Mouse (Mus musculus): Measurements from ENCODE around the gene Syngr4. TPM values are rescaled to one million over a fixed set of nuclear protein-coding genes. Genes with fewer than 3 reads are reported as not detected.
"Not testable (repeated sequence)": the region's sequence is repeated elsewhere in the genome, so short reads cannot be mapped to it uniquely, and the experiment has no call there.

Syngr4 gene
- total RNA-seq, 2 experiments from 2014 or later, result not detected

DNA sequence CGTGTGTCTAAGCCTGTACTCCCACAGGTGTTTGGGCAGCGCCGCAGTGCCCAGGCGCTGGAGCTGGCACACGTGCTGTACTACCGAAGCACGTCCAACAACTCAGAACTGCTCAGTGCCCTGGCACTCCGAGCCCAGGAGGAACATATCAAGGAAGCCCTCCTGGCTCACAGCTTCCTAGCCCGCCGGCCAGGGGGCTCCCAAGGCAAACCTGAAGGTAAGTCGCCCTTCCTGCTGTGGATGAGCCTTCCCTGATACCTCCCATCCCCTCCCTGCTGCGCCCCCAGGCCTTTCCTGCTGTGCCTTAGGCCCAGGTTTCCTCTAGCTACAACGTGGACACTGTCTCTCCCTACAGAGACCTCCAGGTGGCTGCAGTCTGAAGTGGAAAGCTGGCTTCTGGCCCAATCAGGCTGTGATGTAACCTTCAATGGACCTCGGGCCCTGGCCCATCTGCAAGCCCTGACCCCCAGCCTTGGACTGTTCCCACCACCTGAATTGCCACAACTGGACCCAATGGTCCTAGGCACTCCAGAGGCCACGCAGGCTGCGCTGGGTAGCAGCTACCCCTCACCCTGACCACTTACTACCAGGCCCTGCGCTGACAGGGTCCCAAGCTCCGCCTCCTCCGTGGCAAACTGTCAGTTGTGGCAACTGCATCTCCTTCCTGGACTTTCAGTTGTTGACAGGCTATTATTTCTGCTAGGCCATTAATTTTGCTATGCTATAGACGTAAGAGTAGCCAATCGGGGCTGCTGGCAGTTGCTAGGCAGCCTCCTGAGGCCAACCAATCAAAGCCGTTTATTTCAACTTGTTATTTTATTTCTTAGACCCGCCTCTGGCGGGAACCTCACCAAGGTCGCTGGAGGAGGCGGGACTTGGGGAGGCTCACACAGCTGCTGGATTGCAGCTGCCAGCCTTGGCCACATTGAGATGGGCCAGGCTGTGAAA, 19.8 kb upstream of the Syngr4 start:
- DNase-seq (ENCODE audit: low spot score in 2 of 2), result peak; percentile 43 to 63

DNA sequence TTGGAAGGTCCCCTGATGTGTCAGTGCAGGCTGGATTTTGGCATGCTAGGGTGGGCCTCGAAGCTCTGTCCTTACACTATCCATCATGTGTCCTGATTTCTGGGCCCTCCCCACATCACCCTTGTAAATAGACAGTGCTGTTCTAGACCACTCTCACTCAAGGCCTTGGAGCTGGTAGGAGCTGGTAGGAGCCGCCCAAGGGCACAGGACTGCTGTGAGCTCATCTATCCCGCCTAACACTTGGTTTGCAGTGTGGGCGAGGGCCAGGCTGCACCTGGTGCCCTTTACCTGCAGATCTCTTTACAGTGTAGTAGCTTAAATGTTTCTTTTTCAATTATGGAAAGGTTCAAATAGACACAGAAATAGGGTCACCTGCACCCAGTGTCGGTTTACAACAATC, 18.5 kb upstream of the Syngr4 start:
- DNase-seq (ENCODE audit: low spot score in 2 of 2), result no peak

DNA sequence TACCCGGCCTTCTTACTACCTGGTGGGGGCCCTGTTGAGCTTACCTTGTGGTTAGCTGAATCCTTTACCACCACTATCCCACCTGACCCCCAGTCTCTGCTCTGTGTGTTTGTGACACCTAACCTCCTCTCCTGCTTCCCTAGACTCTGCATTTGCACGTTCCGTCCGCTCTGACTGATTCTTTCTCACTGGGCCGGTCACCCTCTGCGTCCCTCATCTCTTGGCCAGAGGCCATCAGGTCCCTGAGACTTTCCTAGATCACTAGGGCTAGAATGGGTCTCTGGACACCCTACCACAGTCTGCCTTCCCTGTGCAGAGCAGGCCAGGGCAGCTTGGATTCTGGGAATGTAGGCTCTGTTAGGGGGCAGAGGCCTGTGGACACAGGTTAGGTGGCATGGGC, 17.6 kb upstream of the Syngr4 start:
- no peak for DNase-seq (ENCODE audit: low spot score in 2 of 2)

DNA sequence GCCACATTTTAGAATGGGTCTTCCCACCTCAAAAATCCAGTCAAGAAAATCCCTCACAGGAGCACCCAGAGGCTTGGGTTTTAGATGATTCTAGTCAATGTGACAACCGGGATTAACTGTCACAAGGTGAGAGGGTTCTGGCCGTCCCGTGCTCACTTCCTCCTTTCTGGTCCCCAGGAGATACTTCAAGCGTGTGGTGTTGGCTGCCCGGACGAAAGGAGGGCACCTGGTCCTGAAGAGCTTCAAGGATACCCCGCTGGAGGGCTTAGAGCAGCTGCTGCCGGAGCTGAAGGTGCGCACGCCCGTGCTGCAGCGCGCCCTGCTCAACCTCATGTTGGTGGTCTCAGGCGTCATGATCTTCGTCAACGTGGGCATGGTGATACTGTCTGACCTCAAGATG, 12.6 kb upstream of the Syngr4 start:
- no peak for DNase-seq (ENCODE audit: low spot score in 2 of 2)

DNA sequence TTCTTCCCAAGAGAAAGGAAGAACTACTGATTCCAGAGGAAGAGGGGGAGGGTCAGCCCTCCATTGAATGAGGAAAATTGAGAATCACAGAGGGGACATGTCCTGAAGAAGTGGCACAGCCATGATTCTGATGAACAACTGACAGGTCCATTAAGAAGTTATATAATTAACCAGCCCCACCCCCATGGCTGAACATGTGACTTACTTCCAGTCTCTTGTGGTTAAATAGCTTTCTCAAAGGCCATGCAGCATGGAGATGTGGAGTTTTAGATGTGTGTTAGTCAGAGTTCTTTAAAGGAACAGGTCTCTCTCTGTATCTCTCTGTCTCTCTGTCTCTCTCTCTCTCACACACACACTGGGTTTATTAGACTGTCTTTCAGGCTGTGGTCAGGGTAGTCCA, 11.9 kb upstream of the Syngr4 start:
- DNase-seq (ENCODE audit: low spot score in 2 of 2), result no peak

DNA sequence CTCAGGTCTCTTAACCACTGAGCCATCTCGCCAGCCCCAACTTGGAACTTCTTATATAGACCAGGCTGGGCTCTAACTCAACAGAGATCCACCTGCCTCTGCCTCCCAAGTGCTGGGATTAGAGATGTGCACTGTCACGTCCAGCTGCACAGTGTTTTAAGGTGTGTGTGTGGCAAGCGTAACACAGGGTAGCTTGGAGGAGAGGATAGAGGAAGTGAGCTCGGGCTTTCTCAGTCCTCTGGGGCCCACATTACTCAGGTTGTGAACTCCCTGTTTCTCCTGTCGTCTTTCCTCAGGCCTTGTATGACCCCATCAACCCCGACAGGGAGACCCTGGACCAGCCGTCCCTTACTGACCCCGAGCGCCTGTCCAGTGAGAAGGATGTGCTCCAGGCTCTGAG, 10.1 kb upstream of the Syngr4 start:
- no peak for DNase-seq (ENCODE audit: low spot score in 2 of 2)

DNA sequence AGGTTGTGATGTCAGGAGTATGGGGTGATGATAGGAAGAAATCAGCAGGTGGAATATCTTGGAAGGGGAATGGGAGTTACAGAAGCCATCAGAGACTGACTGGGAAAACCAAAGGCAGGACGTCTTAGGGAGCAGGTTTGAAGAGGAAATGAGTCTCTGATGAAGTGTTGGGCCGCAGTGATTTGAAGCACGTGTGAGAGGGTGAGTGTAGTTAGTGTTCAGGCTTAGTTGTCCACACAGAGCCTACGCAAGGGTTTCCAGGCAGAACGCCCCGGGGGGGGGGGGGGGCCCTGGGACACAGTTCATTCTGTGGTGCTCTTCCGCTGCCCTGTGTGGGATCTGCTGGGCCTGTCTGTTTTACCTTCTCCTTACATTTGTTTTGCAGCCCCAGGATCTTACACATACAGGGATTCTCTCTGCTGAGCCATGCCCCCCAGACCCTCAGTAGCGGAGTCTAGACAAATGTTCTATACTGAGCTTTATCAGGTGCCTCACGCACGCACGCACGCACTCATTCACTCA, 6.0 kb upstream of the Syngr4 start:
- no peak for DNase-seq (ENCODE audit: low spot score in 2 of 2)

DNA sequence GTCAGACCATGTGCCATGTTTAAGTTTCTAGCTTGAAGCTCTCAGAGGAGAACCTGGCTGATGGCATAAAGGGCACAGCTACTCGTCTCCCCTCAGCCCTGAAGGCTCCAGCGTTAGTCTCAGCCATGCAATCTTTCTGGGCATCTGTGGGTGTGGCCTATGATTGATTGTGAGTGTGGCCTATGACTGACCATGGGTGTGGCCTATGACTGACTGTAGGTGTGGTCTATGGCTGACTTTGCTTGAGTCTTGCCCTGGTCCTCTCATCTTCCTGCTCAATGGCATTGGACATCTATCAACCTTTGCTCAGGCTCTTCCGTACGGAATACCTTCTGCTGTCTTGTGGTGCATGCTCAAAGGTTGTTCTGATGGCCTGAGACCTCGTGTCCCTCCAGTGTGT, 5.0 kb upstream of the Syngr4 start:
- no peak for DNase-seq (ENCODE audit: low spot score in 2 of 2)

DNA sequence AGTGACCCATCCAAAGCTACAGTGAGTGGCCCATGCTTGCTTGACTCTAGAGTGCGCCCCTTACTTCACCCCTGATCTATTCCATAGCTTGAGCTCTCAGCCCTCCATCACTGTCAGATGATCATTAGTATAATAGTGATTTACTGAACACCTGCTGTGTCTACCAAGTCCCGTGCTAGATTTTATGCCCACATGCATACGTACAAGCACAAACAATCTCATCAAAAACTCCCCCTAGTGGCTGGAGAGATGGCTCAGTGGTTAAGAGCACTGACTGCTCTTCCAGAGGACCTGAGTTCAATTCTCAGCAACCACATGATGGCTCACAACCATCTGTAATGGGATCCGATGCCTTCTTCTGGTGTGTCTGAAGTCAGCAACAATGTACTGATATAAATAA, 1.6 kb upstream of the Syngr4 start:
- not testable (repeated sequence) for DNase-seq (ENCODE audit: low spot score in 2 of 2)

DNA sequence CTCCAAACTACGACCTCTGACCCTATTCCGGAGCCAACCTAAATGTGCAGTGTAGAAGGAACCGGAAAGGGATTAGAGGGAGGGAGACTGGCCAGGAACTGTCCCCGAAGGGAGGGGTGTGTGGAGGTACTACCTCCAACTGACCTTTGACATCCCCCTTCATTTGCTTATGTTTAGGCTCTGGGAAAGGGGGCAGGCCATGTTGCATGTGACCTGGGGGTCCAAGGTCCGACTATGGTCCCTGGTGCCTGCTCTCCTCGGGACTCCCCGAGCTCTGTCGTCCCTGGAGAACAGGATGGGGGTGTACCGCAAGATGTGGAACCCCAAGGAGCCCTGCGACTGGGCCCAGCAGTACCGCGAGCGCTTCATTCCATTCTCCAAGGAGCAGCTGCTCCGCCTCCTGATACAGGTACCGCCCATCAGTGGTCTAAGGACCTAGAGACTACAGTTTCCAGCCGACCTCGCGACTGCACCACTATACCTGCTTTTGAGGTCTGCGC, 794 bp upstream of the Syngr4 start:
- DNase-seq (ENCODE audit: low spot score in 2 of 2), result peak; percentile 45 to 53

DNA sequence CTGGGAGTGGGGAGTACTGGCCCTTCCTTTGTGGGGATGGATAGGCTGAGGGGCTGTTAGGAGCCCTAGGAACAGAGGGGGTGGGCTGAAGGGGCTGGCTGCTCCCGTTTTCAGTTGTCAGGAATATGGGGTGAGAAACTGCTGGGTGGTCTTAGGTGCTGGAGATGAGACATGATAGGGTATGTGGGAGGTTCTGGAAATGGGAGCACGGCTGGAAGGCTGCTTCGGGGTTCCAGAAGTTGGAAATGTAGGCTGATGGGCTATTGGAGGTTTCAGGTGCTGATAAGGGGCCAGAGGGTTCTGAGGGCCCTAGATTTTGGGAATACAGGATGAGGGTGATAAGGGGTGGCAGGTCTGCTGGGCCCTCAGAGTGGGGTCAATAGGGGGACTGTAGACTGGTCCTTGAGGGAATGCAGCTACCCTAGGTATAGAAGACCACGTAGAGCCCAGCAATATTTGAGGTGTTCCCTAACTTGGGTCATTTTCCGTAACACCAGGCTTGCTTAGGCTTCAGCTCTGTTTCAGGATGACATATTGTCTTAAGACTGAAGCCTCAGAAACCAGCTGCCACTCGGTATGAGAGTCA, 490 bp downstream of the Syngr4 start:
- DNase-seq (ENCODE audit: low spot score in 2 of 2), result no peak

DNA sequence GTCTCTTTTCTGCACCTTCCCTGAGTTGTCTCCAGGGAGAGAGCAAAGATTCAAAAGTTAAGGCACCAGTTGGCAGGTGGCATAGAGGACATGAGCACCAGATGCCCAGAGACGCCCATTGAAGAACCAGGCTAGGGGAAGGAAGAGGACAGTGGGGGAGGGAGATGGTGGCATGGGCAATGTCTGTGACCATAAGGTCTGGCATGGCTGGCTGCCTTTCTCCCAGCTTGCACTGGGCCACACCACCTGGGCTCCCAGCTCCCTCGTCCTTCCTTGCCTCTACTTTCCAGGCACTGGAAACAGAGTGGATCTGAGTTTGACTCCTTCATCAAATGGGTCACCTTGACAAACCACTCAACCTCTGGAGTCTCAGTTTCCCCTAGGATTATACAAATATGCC, 3.9 kb downstream of the Syngr4 start:
- no peak for DNase-seq (ENCODE audit: low spot score in 2 of 2)

DNA sequence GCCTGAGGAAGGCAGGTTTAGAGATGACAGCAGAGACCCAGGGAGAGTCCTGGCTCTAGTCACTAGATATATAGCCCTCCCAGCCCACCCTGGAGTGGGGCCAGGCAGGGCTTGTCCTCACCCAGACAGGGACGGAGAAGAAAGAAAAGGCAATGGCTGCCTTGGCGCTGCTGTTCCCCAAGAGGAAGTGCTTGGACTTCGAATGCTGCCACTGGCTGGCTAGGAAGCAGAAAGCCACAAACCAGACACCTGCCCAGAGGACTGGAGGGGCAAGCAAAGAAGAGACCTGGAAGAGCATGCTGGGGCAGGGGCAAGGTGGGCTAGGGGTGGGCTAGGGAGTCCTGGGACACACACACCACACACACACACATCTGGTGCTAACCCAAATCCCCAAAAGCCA, 9.3 kb downstream of the Syngr4 start:
- DNase-seq (ENCODE audit: low spot score in 2 of 2), result no peak

DNA sequence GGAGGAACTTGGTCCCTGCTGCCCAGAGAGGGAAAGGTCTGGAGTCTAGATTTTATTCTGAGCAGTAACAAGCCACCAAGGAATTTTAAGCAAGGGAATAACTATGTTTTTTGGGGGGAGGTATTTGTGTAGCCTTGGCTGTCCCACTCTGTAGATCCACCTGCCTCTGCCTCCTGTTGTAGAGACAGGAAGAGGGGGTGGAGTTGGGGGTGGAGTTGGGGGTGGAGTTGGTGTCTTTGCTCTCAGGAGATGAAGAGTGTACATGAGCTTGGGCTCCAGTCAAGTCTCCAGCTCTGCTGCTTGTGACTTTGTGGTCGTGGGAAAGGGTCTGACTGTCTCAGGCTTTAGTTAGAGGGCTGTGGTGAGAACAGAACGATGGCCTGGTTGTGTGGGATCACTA, 15.5 kb downstream of the Syngr4 start:
- DNase-seq (ENCODE audit: low spot score in 2 of 2), result no peak

DNA sequence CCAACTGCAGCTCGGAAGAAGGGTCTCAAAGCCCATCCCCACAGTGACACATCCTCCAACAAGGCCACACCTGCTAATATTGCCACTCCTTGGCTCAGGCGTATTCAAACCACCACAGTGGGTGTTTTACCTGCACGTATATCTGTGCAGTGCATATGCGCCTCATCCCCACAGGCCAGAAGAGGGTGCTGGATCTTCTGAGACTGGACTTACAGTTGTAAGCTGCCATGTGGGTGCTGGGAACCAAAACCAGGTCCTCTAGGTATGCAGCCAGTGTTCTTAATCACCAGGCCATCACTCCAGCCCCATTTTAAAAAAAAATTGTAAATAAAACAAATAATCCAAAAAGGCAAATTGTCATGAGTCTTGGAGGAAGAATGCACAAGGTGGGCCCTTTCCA, 16.0 kb downstream of the Syngr4 start:
- DNase-seq (ENCODE audit: low spot score in 2 of 2), result no peak

DNA sequence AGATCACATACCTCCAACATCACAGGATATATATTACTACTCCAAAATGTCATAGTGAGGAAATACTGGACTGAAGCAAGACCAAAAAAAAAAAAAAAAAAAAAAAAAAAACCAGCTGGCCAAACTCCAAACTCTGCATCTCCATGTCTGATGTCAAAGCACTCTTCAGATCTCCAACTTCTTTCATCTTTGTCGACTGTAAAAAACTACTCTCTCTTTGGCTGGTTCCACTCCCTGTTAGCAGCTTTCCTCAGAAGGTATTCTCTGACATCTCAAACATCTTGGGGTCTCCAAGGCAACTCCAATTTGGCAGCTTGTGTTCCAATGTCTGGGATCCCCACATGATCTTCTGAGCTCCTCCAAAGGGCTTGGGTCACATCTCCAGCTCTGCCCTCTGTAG, 18.2 kb downstream of the Syngr4 start, which contains the start of gene Grin2d:
Gene Grin2d (minus strand): TSS at position 101 of the 400 bp plus-strand sequence.
- DNase-seq (ENCODE audit: low spot score in 2 of 2), result not testable (repeated sequence)

DNA sequence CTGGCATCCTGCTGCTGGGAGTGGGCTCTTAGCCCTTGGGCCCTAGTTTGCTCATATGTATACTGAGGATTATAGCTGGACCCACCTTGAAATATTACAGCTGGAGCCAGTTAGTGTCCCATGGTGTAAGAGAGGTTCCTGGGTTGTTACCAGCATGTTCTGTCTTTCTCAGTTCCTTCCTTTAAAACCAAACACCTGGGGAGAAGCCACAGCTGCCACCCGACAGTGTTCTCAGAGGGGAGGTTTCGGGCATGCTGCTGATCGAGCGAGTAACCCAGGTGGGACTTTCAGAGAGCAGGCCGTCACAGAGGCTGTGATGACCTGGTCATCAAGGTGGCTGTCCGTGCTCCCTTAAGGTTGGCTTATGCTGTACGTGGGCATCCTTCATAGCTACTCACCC, 19.6 kb downstream of the Syngr4 start:
- no peak for DNase-seq (ENCODE audit: low spot score in 2 of 2)

DNA sequence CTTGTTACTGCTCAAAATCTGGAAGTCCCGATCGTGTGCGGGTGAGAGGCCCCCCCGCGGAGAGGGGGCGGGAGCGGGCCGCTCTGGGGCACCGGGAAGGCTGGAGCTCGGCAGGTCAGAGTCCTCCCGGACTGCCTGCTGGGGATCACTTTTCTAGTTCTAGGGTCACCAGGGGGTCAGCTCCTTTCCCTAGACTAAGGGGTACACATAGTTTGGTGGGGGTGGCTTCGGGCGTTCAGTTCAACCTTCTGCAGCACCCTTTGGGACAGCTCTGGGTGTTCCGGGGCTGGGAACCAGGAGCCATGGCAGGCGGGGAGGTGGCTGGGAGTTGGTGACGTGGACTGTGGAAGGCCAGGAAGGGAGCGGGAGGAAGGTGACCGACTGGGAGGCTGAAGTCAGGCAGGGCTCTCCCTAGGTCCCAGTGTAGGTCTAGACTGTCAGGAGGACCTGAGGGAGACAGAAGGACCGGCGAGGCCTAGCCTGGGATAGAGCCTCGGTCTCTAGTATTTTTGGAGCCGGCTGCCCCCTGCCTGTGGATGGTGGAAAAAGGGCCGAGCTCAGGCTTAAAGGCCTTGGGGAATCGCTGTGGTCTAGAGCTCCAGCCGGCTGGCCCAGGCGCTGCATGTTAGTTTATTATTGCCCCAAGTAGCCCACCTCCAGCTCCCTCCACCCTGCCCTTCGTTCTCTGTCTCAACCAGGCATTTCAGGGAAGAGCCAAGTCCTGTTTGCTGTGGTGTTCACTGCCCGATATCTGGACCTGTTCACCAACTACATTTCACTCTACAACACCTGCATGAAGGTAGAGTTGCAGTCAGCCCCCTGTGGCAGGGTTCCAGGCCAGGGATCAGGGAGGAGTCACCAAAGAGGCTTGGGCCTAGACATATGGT, 23.2 kb downstream of the Syngr4 start:
- DNase-seq (ENCODE audit: low spot score in 2 of 2), result peak; percentile 36 to 55

DNA sequence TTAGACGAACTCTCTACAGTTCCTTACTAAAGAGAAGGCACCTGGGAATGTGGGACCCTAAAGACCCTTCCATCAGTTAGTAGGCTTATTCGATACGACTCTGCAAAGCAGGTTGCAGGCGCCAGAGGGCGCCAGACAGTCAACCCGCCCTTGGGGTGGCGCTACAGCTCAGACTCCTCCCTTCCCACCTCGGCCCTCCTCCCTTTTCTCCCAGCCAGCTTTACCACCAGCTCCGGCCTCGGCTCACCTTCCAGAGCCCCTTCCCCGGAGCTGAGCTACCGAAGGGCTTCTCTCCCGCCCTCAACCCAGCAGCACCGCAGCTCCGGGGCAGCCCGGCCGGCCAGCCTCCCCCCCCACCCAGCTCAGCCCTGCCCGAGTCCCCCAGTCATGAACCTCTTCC, 23.9 kb downstream of the Syngr4 start, which contains the start of gene Kdelr1:
Gene Kdelr1 (plus strand): TSS at position 149 of the 400 bp plus-strand sequence.
- peak; percentile 88 to 90 for DNase-seq (ENCODE audit: low spot score in 2 of 2)

DNA sequence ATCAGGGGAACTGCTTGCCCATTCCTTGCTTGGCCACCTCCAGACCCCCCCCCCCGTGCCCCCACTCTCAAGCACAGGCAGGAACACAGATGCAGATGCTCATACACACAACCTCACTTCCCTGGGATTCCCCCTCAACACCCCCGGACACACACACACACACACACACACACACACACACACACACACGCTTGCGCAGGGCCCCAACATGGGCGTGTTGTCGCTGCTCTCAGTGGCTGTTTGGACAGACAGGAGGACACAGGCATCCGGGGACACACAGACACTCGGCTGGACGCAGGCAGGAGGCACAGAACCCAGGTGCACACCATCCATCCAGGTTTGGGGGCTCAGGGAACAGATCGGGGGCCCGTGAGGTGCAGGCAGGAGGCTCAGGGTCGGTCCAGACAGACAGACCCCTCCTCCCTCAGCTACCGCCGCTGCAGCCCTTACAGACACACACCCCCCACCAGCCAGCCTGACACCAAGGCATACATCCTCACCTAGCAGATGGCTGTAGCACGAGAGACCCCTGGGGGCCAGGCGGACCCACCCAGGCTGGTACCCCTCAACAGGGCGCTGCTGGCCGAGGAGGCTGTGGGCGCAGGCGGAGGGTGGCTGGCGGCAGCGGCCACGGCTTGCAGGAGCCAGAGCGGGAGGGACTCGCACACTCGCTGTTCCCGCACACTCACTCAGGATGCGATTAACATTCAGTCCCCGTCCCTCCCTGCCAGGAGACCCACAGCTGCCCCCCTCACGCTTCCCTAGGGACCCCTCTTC, 26.0 kb downstream of the Syngr4 start:
- peak in 1 of 2 experiments; percentile 12 for DNase-seq (ENCODE audit: low spot score in 2 of 2)

Data from left cerebral cortex, adult 18-20 months (tissue).